Mouse (Mus musculus): ENCODE results near the gene Rnf212.
"Not testable (repeated sequence)": the region's sequence is repeated elsewhere in the genome, so short reads cannot be mapped to it uniquely, and the experiment has no call there.

Rnf212 gene

DNA sequence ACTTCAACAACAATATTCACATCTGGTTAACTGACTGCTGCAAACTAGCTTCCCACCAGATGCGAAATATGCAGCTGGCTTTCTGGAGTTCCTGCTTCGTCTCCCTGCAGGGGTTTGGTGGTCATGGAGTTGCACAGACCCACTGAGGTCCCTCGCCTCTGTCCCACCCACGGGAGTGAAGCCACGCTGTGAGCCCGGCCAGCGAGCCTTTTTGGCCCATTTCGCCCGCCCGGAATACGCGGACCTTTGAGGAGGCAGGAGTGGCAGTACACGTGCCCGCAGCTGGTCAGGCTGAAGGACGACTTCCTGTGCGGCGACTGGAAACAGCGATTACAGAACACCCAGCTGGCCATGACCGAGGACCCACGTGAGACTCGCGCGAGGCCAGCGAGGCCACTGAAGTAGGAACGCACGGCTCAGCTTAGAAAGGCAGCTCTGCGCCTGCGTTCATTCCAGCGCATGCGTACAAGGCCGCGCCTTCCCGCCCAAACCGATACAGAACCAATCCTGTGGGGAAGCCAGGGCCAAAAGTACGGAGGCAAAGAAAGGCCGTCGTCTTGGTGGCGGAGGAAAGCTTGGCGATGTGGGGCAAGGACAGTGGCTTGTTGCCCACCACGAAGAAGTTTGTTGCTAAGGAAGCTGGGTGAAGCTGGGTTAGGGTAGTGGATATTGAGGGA is at the start of gene Rnf212:
Rnf212 (minus strand) TSS at position 353 of the 677 bp plus-strand sequence.
- DNase-seq (ENCODE audit: low read depth, low spot score) = no peak

DNA sequence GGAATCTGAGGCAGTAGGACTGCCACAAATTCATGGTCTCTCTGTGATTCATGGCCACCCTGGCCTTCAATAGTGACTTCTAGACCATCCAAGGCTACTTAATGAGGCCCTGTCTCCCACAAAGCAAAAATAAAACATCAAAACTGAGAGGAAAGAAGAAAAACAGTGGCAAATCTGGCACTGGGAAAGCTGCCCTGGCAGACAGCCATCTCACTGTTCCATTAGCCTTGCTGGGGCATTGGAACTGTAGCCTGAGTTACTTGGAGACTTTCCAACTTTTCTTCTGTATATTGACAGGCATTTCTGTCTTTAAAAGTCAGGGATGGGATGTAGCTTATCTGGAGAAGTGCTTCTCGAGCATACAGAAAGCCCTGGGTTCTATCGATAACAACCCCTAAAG is 48.5 kb upstream of the Rnf212 start:
- no peak for DNase-seq (ENCODE audit: low read depth, low spot score)

DNA sequence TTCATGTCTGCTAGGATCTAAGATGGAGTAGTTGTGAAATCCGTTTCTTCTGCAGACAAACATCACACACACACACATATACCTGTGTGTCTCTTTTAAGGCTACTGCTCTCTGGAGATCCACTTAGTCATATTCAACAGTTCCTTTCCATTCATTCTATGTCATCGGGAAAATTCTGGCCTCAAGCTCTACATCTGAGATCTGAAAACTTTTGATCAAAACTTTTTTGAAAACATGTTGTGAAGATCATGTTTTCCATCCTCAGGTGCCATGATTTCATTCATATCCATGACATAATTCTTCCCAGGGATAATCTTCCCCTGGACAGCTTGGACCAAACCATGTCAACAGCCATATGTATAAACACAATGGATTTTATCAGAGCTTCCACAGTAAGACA is 34.0 kb upstream of the Rnf212 start, which contains the start of gene Vmn2r8:
Vmn2r8 (minus strand) TSS at position 101 of the 400 bp plus-strand sequence.
- DNase-seq (ENCODE audit: low read depth, low spot score) = not testable (repeated sequence)

DNA sequence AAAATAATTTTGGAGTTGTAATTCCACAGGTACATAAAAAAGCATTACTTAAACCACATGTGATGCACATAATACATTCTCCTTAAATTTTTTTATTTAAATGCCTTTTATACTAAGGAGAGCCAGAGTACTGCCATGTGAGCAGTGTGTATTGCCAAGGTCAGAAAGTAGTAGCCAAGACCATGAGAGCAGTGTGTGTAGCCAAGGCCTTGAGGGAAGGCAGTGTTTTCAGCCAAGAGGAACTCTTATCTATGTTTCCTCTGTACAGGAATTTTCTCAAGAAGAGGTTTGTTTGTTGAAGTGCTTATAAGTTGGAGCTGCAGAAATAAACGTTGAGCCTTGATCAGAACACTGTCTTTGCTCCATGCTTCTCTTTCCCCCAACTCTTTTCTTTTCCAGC is 28.9 kb upstream of the Rnf212 start:
- no peak for DNase-seq (ENCODE audit: low read depth, low spot score)

DNA sequence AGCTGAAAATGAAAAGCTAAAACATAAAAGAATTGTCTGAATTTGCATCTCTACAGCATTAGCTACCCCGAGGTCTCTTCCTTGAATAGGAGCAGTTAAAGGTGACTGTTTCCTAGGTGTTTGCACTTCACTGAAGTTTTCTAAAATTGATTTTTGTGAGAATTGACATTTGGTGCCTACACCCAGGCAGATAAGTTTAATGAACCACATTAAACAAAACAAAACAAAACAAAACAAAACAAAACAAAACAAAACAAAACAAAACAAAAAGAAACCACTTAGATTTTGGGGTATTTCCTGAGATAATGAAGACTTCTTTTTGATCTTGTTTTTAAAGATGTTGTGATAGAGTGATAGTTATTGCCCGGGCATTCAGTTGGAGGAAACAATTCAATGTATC is 20.5 kb upstream of the Rnf212 start, which contains the start of gene Tmed11:
Tmed11 (minus strand) TSS at position 101 of the 400 bp plus-strand sequence.
- not testable (repeated sequence) for DNase-seq (ENCODE audit: low read depth, low spot score)

DNA sequence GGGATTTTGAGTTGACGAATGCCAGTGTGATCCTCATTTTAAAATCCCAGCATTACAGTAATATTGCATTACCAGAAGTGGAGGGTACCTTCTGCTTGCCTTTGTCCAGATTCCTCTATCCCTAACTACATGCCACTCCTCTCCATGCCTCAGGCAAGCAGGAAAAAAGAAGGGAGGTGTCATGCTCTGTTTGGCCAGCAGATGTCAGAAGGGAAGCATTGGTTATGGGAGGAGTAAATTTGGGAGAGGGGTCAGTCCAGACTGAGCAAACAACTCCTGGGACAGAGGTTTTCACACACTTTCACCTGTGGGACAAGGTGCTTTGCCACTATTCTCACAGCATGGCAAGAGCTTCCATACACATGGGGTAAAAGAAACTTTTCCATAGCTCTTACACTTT is 15.6 kb upstream of the Rnf212 start:
- peak; percentile 14 for DNase-seq (ENCODE audit: low read depth, low spot score)

DNA sequence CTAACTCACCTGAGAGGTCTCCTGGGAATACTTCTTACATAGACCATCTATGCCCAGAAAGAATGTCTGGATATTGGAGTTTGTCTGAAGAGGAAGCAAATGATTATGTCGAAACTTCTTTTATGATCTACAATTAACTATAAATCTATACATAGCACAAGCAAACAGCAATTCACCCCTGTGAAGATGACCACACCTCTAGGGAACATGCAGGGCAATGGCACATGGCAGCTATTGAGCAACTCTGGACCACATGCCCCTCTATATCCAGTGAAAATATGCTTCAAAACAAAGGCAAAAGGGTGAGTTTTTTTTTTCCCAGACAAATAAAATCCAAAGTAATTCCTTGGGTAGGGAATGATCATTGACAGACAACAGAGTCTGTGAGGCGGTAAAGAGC is 14.8 kb downstream of the Rnf212 start:
- no peak for DNase-seq (ENCODE audit: low read depth, low spot score)

DNA sequence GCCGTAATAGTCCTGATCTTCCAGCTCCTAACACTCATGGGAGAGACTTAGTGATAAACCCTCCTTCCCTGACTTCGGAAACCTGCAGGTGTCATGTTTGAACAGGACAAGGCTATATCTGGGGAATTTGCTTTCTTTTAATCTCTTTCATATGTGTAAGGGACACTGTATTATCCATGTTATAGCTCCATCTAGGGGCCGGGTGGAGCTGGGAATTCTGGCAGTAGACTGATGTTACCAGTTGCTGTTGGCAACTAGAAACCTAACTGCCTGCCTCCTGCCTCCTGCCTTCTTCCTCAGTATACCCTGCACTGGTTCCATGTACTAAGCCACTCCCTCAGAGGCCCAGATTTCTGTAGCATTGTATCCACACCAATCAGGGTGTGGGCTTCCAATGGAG is 16.4 kb downstream of the Rnf212 start:
- DNase-seq (ENCODE audit: low read depth, low spot score) = peak; percentile 18

DNA sequence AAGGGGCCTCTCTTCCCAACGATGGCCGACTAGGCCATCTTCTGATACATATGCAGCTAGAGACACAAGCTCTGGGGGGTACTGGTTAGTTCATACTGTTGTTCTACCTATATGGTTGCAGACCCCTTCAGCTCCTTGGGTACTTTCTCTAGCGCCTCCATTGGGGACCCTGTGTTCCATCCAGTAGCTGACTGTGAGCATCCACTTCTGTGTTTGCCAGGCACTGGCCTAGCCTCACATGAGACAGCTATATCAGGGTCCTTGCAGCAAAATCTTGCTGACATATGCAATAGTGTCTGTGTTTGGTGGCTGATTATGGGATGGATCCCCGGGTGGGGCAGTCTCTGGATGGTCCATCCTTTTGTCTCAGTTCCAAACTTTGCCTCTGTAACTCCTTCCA is 23.5 kb downstream of the Rnf212 start:
- not testable (repeated sequence) for DNase-seq (ENCODE audit: low read depth, low spot score)

DNA sequence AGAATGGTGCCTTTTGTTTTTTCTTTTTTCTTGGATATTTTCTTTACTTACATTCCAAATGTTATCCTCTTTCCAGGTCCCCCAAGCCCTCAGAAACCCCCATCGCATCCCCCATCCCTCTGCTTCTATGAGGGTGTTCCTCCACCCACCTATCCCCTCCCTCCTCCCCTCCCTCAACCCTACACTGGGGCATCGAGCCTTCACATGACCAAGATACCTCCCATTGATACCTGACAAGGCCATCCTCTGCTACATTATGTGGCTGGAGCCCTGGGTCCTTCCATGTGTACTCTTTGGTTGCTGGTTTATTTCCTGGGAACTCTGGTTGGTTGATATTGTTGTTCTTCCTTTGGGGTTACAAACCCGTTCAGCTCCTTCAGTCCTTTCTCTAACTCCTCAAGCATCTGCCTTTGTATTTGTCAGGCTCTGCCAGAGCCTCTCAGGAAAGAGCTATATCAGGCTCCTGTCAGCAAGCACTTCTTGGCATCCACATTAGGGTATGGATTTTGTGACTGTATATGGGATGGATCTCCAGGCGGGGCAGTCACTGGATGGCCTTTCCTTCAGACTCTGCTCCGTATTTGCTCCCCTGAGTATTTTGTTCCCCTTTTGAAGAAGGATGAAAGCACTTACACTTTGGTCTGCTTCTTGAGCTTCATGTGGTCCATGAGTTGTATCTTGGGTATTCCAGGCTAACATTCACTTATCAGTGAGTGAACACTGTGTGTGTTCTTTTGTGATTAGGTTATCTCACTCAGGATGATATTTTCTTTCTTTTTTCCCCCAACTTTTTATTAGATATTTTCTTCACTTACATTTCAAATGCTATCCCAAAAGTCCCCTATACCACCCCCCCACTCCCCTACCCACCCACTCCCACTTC is 24.2 kb downstream of the Rnf212 start:
- no peak for DNase-seq (ENCODE audit: low read depth, low spot score)

DNA sequence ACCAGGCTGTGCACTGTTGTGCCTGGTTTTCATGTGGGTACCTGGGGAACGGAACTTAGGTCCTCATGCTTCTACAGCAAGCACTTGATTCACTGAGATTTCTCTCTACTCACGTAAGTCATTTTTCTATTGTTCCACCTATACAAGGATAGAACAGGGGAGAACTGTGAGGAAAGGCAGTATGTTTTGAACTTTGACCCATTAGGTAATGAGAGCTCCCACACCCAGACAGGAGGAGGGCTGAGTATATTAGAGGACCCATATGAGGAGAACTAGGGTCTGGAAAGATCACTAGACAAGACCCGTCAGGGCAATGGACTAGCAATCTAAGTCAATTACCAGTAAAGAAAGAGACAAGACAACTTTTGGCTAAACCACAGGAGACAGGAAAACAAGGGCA is 30.2 kb downstream of the Rnf212 start:
- DNase-seq (ENCODE audit: low read depth, low spot score) = no peak

DNA sequence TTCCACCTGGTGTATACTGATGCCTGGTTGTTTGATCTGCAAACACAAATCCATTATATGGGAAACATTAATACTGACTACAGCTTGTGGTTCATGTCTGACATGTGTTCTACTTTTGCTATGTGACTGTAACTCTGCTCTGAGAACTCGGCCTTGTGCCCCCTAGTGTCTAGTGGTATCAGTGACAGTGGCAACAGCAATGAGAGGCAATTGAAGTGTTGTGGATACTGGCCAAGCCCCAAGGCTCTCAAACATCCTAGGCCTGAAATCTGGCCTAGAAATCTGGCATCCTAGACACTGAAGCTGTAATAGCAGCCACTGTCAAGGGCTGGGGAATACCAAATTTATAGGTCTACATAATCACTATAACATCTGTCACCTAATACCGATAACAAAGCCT is 30.9 kb downstream of the Rnf212 start:
- DNase-seq (ENCODE audit: low read depth, low spot score) = peak; percentile 47

DNA sequence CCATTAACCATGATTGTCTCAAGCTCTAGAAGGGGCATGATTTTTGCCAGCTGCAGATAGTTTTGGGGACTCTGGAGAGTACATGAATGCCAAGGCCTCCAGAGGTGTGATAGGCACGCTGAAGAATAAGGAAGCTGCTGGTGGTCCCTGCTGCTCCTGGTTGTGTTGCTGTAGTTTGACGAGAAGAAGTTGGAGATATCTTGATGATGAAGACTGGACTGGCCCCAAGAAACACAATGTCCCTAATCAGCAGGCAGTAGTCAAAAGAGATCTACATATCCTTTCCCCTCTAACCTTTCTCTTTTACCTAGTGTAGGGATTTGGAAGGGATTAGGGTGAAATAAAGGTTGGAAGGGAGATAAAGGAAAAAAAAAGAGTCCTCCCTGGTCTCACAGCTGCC is 32.2 kb downstream of the Rnf212 start:
- DNase-seq (ENCODE audit: low read depth, low spot score) = no peak

DNA sequence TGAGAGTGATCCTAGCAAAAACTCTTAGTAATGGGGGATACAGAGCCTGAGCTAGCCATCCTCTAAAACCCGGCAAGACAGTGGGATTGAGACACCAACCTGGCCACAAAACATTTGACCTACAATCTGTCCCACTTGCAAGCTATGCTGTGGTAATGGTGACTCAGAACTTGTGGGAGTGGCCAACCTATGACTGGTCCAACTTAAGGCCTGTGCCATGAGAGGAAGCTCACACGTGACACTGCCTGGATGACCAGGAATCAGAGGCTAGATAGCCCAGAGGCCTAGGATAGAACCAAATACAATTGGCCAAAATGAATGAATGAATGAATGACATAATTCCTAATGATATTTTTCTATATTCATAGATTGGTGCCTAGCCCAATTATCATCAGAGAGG is 32.9 kb downstream of the Rnf212 start:
- no peak for DNase-seq (ENCODE audit: low read depth, low spot score)

DNA sequence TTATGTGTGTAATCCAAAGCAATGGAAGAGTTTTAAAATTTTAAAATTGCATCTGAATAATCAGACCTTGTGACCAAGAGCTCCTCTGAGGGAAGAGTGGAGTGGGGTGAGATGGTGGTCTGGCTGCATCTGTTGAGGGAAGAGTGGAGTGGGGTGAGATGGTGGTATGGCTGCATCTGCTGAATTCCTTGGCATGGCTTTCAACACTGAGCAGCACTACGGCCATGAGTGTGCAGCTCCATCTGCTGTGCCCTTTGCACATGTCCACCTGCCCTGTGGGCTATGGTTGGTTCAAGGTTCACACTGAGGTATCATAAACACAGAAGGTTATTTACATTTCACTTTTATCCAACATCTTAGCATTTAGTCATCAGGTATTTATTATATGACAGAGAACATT is 47.4 kb downstream of the Rnf212 start:
- no peak for DNase-seq (ENCODE audit: low read depth, low spot score)

DNA sequence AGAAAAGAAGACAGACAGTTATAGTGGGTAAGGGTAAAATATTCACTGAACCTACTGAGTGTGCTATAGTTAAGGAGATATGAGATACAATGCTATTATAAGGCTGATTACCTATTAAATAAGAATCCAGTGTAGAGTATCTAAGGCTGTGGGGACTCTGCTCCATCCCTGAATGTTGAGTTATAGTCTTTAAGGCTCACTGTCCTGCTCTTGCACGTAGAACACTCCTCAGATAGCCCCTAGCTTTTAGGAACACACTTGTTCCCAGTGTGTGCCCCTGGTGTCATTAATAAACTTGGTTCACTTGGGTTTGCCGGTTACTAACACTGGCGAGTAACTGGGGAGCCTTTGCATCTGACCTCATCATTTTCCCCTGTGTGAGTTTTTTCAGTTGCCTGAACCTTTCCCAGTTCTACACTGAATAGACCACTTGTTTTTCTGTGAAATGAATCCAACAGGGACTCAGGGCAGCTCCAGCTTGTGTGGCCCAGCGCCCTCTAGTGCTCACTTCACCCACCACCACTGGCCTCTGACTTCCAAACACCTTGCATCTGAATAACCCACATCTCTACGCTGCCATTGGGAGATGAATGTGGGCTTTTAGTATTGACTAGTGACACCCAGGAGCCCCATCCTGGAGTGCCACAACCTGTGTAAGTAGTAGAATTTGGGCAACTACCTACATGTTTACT is 48.1 kb downstream of the Rnf212 start:
- DNase-seq (ENCODE audit: low read depth, low spot score) = peak; percentile 69

DNA sequence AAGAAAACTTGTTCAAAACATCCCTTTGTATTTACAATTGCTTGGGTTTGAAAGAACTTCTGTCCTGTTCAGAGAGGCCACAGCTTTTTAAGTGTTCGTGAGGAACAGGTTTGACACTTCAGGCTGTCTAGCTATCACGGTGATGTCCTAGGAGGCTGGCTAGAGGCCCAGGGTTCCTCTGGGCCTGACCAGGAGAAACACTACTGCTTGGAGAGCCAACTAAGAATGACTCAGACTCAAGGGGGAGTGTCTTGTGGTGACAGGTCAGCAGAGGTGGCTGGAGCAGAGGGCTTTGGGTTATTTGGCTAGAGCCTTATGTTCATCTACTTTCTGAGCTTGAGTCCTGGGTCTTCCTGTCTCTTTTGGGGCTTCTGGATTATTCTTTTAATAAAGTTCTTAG is 50.8 kb downstream of the Rnf212 start:
- DNase-seq (ENCODE audit: low read depth, low spot score) = no peak

DNA sequence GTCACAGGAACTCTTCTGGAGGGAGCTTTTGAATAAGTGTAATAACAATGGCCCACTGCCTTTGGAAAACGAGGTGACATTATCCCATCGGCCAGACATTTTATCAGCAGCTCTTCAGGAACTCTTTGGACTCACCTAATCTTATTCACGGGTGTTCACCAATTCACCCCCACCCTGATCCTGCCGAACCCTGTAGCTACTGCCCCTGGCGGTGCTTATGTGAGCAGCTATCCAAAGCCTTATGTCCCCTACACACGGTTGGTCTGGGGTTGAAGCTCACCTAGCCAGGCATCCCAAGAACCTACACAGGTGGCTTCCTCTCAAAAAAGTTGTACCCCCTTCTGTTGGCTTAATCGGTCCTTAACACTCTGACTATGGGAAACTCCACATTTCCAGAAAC is 55.0 kb downstream of the Rnf212 start:
- no peak for DNase-seq (ENCODE audit: low read depth, low spot score)

DNA sequence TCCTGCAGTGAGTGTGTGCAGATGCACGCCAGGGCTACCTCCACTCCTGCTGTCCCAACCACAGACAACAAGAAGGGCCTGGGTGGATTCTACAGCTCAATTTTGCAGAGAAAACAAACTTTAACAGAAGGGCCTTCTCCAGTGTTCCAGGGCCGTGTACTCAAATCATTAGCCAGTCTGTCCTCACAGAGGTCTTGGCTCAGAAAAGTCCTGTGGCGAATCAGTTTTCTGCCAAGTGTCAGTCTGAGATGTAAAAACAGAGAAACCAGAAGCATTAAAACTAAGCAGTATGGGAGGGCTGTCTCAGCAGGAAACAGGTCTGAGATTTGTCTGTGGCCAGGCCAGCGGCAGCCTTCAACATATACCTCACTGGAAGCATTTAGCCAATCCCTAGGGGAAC is 56.7 kb downstream of the Rnf212 start:
- DNase-seq (ENCODE audit: low read depth, low spot score) = no peak

DNA sequence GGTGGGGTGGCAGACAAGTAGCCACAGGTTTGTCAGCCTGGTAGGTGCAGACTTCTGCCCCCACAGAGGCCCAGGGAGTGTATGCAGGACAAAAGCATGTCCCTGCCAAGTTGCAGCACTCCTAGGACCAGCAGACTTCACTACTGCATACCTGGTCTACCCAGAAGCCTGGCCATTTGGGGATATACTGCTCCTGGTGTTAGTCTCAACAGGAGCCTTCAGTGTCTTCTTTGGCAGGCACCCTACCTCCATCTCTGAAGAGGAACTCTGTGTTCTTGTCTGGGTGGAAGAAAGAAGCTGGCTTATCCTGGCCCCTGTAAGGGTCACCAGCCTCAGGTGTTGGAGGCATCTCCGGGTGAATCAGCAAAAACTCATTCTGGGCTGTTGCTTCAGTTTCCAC is 58.8 kb downstream of the Rnf212 start:
- DNase-seq (ENCODE audit: low read depth, low spot score) = no peak

DNA sequence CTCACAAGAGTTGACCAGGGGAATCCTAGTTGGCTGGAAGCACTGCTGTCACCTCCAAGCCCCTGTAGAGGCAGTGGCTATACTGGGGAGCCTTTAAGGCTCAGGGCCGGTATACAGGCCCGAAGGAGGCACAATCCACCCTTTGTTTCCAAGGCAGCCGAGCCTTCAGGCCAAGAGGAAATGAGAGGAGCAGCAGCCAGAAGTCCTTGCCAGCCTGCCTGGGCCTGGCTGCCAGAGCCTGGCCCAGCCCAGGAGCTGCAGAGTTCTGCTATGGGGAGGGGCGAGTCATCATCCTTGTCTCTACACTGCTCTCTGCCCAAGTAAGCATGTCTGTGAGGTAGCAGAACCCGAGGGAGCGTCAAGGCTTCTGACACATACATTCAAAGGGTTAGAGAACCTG is 60.6 kb downstream of the Rnf212 start:
- no peak for DNase-seq (ENCODE audit: low read depth, low spot score)

DNA sequence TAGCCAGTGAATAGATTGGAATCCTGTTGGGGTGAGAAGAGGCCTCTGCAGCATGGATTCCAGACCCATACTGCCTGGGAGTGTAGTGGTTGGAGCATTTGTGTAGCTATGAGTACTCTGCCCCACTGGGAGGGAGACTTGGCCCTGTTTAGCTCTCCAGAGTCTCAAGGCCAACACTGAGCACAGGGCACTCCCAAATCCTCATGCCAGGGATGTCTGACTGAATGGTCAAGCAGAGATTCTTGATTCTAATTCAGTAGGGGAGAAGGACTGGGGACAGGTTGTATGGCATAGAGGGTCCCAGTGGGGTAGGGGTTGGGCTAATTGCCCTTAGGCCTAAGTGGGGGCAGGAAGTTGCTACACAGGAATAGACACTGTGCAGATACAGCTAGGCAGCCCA is 61.1 kb downstream of the Rnf212 start:
- no peak for DNase-seq (ENCODE audit: low read depth, low spot score)

All from mesoderm, embryonic 11.5 days (tissue).